Mouse (Mus musculus): Measurements from ENCODE around the gene Hist1h3i. TPM values are rescaled to one million over a fixed set of nuclear protein-coding genes. Genes with fewer than 3 reads are reported as not detected.
"Not testable (repeated sequence)": the region's sequence is repeated elsewhere in the genome, so short reads cannot be mapped to it uniquely, and the experiment has no call there.

Hist1h3i gene
- polyA plus RNA-seq, 1 experiment from 2014 or later: 192 TPM

DNA sequence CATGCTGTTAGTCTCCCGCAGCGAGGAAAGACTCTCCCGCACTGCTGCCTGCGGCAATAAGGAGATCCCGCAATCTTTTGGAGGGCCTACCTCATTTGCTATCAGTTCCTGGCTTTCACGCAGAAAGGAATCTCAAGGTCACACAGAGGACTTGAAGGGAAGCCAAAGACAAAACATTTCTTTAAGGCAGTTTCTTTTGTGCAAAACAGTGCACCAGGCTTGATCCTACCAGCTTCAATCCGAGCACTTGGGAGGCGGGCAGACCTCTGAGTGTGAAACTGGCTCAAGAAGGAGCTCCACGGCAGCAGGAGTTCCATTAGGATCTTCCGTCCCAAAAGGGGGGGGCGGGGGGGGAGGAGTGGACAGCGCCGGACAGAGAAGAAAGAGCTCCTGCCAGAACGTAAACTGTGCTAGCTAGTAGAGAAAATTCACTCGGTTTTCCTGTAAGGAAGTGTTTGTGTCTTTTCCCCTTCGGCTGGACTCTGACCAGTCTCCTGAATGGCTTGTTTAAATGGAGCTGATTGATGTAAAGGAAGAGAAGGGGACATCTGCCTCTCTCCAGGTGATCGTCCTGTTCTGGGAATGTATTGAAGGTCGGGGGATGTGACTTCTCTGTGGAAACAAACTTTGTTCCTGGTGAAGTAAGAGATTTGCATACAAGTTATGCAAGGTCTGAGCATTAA lies 7.6 kb upstream of the Hist1h3i start:
- no peak overlapping the region for H3K4me3 ChIP-seq
- 6% methylated on average over 17 of the region's 18 CpGs for WGBS

DNA sequence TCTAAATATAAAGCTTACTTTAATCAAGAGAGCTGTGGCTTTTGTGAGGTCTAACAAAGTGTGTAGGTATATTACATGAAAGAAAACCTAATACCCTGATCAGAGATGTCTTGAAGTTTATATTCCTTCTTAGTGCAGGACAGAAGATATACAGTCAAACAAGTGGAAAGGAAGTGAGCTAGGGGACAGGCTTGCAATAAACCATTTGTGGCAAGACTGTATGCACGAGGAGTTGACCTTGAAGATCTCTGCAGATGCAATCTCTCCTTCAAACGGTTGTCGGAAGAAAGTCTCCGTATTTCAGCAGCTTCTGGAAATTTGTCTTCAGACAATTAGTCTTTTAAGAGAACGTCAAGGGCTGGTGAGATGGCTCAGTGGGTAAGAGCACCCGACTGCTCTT lies 6.8 kb upstream of the Hist1h3i start:
- no peak overlapping the region for H3K9ac ChIP-seq
- no peak overlapping the region for H3K4me2 ChIP-seq
- no peaks in the 10 kb centered on the region for H3K27me3 ChIP-seq
- no peak overlapping the region for H3K4me3 ChIP-seq
- no peaks in the 10 kb centered on the region for H3K36me3 ChIP-seq (ENCODE audit: poor library complexity, severe bottlenecking)
- ATAC-seq: no peak
- H3K9me3 ChIP-seq (replicated peaks): no peaks in the 10 kb centered on the region
- peaks cover 33% of the 10 kb centered on the region for H3K4me1 ChIP-seq
- WGBS: 69% methylated on average over 6 of the region's 6 CpGs
- H3K27ac ChIP-seq: no peak overlapping the region

More for the DNA sequence above, 7.6 kb upstream of the Hist1h3i start:
- H3K36me3 ChIP-seq (ENCODE audit: poor library complexity, severe bottlenecking): no peaks in the 10 kb centered on the region
- peak overlapping the region; percentile 50 for H3K9ac ChIP-seq
- H3K4me2 ChIP-seq: peak overlapping the region; percentile 43
- ATAC-seq: no peak
- no peaks in the 10 kb centered on the region for H3K9me3 ChIP-seq (replicated peaks)
- no peaks in the 10 kb centered on the region for H3K27me3 ChIP-seq
- 0 out of 2 replicates have a peak overlapping the region, but pooled peaks have one; percentile 10 for H3K27ac ChIP-seq
- H3K4me1 ChIP-seq: peaks cover 29% of the 10 kb centered on the region

DNA sequence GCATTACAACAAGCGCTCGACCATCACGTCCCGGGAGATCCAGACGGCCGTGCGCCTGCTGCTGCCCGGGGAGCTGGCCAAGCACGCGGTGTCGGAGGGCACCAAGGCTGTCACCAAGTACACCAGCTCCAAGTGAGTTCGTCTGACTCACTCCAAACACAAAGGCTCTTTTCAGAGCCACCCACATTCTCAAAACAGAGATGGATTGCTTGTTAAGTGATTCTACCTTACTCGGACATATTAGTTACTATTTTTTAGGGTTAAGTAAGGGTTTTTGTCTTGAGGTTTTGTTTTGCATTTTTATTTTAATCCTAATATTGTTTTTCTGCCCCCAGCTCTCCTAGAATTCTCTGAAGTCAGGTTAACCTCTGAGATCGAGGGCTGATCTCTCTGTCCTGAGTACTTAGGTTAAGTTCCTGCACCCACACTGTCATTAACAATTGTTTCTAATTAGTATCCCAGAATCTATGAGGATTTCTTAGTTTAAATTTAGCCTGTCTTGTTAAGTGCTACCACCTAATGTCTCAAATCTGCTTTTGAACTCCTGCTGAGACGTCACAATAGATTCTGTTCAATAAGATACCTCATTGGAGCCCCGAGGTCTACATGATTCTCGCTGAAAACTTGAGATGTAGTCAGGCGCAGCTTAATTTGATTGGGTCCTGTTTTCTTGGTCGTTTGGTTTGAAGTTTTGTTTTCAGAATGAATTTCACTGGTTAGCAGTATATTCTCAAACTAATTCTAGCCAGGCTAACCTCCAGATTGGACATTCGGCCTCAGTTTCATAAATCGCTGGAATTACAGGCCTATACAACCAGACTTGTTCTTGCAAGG lies 4.8 kb upstream of the Hist1h3i start:
- no peaks in the 10 kb centered on the region for H3K9me3 ChIP-seq (replicated peaks)
- H3K9ac ChIP-seq: peak overlapping the region; percentile 48
- no peaks in the 10 kb centered on the region for H3K27me3 ChIP-seq
- no peaks in the 10 kb centered on the region for H3K36me3 ChIP-seq (ENCODE audit: poor library complexity, severe bottlenecking)
- H3K4me1 ChIP-seq: peaks cover 43% of the 10 kb centered on the region
- peak overlapping the region; percentile 87 for H3K27ac ChIP-seq
- peak overlapping the region; percentile 39 for H3K4me3 ChIP-seq
- WGBS: 7% methylated on average over 17 of the region's 21 CpGs
- peak; percentile 6; the same call in 1 of the 2 replicates for ATAC-seq
- H3K4me2 ChIP-seq: peak overlapping the region; percentile 62

DNA sequence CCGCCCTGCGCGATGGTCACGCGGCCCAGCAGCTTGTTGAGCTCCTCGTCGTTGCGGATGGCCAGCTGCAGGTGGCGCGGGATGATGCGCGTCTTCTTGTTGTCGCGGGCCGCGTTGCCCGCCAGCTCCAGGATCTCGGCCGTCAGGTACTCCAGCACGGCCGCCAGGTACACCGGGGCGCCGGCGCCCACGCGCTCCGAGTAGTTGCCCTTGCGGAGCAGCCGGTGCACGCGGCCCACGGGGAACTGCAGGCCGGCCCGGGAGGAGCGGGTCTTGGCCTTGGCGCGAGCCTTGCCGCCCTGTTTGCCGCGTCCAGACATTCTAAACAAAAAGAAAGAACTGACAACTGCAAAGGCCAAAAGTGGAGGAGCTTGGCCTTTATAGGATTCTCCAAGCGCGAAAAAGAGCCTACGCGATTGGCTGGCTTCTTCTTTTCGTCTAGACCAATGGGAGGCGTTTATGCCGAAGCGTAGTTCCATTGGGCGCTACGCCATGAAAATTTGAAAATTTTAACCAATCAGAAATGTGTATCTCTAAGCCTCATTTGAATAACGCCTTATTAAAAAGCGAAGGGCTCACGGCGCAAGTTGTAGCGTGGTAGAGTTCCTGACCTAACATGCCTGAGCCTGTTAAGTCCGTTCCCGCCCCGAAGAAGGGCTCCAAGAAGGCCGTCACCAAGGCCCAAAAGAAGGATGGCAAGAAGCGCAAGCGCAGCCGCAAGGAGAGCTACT lies 3.9 kb upstream of the Hist1h3i start, which contains the start of the genes Hist1h2an and Hist1h2bp:
Gene Hist1h2an, minus strand, starts transcription at position 320 of the 731 bp plus-strand sequence.
Gene Hist1h2bp, plus strand, starts transcription at position 563 of the 731 bp plus-strand sequence.
- not testable (repeated sequence) for H3K27me3 ChIP-seq; H3K36me3 ChIP-seq (ENCODE audit: poor library complexity, severe bottlenecking); H3K9me3 ChIP-seq (replicated peaks)
- peak within 1 kb of the TSS; percentile 69 for H3K9ac ChIP-seq
- peak; percentile 94 for ATAC-seq
- H3K27ac ChIP-seq: peak within 1 kb of the TSS; percentile 90
- H3K4me1 ChIP-seq: peaks cover 50% of the 10 kb centered on the region
- peak within 1 kb of the TSS; percentile 62 for H3K4me2 ChIP-seq
- WGBS: under 1% methylated on average over 40 of the region's 63 CpGs
- peak within 1 kb of the TSS; percentile 39 for H3K4me3 ChIP-seq

DNA sequence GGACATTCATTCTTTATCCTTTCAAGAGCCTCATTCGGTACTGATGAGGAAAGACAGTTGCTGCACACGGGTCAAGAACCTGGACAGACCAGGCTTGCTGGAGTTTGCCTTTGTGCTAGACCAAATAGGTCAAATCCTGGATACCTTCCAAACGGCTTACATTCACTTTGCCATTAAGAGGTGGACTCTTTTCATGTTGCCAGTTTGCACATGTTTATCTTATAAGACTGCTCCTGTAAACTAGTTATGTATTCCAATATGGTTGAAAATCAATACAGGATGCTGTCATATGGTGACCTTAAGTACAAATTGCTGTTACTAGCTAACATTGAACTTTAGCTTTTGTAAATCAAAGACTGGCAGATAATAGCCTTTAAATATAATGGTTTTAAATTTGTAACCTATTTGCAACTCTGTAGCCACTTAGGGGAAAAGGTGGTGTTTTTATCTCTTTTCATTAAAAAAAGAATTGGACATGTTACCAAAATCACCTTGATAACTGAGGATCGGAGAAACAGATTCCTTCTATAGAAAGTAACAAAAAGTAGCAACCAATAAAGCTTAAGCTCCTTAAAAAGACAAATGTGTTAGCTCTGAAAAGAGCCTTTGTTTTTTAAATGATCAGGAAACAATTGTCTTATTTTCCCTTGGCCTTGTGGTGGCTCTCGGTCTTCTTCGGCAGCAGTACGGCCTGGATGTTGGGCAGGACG lies 3.2 kb upstream of the Hist1h3i start:
- H3K9ac ChIP-seq: peak overlapping the region; percentile 69

DNA sequence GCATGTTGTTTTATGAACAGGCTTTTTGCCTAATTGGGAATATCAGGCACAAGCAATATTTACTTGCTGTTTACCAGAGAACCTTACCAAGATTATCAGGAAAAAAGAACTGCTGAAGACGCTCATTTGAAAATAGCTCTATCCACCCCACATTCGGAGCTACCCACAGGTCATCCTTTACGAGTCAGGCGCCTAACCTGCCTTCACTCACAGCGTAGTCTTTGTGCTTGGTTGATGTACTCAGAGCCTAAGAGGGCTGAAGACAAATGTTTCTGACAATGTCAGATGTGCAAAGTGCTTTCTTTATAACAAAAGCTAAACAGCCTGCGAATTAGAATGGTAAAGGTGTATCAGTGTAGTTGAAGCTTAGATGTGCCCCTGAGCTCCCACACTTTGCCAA lies 1.1 kb upstream of the Hist1h3i start:
- 17% methylated on average over 6 of the region's 6 CpGs for WGBS
- peaks cover 59% of the 10 kb centered on the region for H3K4me1 ChIP-seq

More for the DNA sequence above, 3.2 kb upstream of the Hist1h3i start:
- Histone ChIP-seq H3K9me3 (replicated peaks) (no peaks in the 10 kb centered on the region), H3K4me3 (peak overlapping the region; percentile 39), H3K27ac (peak overlapping the region; percentile 90), H3K4me1 (peaks cover 51% of the 10 kb centered on the region), H3K27me3 (no peaks in the 10 kb centered on the region), H3K36me3 (ENCODE audit: poor library complexity, severe bottlenecking) (no peaks in the 10 kb centered on the region), H3K4me2 (peak overlapping the region; percentile 62)
- no peak for ATAC-seq
- WGBS: 3% methylated on average over 8 of the region's 8 CpGs

DNA sequence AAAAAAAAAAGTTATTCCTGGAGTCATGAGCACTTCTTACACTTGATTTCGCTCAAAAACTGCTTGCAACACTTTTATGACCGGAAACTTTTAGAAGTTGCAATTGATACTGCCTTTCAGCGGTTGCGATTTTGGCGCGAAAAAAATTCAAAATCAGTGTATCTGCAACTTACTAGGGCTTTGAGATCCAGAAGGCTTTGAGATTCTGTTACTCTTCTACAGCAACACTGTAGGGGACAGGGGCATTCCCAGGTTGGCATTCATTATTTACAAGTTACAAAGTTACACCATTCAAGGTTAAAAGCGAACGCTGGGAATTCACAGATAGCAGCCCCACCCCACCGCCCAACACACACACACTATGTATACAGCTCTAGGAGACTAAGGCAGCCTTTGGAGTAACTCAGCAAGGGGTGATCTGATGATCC lies 578 bp upstream of the Hist1h3i start:
- Histone ChIP-seq H3K9ac (peak overlapping the region; percentile 53), H3K4me2 (peak overlapping the region; percentile 76), H3K4me3 (peak overlapping the region; percentile 46), H3K36me3 (ENCODE audit: poor library complexity, severe bottlenecking) (no peaks in the 10 kb centered on the region), H3K9me3 (replicated peaks) (no peaks in the 10 kb centered on the region), H3K27ac (peak overlapping the region; percentile 83), H3K4me1 (peaks cover 58% of the 10 kb centered on the region), H3K27me3 (no peaks in the 10 kb centered on the region)
- ATAC-seq: no peak
- 3% methylated on average over 9 of the region's 9 CpGs for WGBS

More for the DNA sequence above, 1.1 kb upstream of the Hist1h3i start:
- peak overlapping the region; percentile 53 for H3K9ac ChIP-seq
- H3K4me2 ChIP-seq: peak overlapping the region; percentile 76
- H3K27ac ChIP-seq: peak overlapping the region; percentile 83
- H3K9me3 ChIP-seq (replicated peaks): no peaks in the 10 kb centered on the region
- no peaks in the 10 kb centered on the region for H3K36me3 ChIP-seq (ENCODE audit: poor library complexity, severe bottlenecking)
- ATAC-seq: no peak
- H3K4me3 ChIP-seq: 0 out of 2 replicates have a peak overlapping the region, but pooled peaks have one; percentile 46
- H3K27me3 ChIP-seq: no peaks in the 10 kb centered on the region

DNA sequence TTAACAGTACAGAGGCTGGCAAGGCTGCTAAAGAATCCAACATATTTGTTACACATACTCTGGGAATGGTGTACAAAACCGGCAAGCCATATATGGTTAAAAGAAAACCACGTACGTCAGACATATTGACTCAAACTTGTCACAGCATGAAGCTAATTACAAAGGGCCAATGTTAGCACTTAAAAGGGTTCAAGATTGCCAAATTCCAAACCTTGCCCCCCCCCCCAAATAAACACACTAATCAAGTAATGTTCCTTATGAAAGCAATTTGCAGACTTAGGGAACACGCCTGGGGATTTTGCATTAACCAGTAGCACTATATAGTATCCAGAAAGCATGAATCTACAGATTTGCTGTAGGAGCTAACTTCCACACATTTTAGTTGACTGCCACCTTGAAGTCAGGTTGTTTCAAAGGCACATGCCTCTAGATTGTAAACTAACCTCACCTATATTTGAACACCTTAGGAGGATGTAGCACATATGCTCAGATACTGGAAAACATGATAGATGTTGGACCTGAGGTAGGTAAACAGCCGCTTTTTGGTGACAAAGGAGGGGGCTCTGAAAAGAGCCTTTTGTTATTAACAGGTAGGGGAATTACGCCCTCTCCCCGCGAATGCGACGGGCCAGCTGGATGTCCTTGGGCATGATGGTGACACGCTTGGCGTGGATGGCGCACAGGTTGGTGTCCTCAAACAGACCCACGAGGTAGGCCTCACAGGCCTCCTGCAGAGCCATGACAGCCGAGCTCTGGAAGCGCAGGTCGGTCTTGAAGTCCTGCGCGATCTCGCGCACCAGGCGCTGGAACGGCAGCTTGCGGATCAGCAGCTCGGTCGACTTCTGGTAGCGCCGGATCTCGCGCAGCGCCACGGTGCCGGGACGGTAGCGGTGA lies 562 bp downstream of the Hist1h3i start:
- H3K4me2 ChIP-seq: peak overlapping the region; percentile 76
- not testable (repeated sequence) for ATAC-seq; H3K9me3 ChIP-seq (replicated peaks); H3K36me3 ChIP-seq (ENCODE audit: poor library complexity, severe bottlenecking); H3K27me3 ChIP-seq
- H3K4me3 ChIP-seq: peak overlapping the region; percentile 46
- under 1% methylated on average over 21 of the region's 35 CpGs for WGBS
- H3K9ac ChIP-seq: peak overlapping the region; percentile 79
- H3K4me1 ChIP-seq: peaks cover 57% of the 10 kb centered on the region
- H3K27ac ChIP-seq: peak overlapping the region; percentile 93

DNA sequence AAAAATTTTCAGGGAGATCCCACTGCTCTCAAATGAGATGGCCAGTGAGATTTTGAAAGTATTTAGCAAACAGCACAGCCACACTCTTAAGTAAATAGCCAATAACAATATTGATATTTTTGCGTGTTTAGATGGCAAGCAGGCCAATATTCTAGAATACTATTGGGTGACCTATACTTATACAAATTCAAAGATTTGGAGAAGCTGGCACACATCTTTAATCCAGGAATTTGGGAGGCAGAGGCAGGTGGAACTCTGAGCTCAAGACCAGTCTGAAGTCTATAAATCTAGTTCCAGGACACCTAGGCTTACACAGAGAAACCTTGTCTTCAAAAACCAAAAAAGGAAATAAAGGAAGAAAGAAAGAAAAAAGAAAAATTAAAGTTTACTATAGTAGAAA lies 1.5 kb downstream of the Hist1h3i start:
- H3K36me3 ChIP-seq (ENCODE audit: poor library complexity, severe bottlenecking): no peaks in the 10 kb centered on the region
- no peaks in the 10 kb centered on the region for H3K27me3 ChIP-seq
- H3K4me2 ChIP-seq: no peak overlapping the region
- ATAC-seq: no peak
- no peaks in the 10 kb centered on the region for H3K9me3 ChIP-seq (replicated peaks)
- no peak overlapping the region for H3K9ac ChIP-seq
- H3K4me3 ChIP-seq: no peak overlapping the region
- peaks cover 57% of the 10 kb centered on the region for H3K4me1 ChIP-seq
- WGBS: 93% methylated on average over 1 of the region's 1 CpGs
- no peak overlapping the region for H3K27ac ChIP-seq

DNA sequence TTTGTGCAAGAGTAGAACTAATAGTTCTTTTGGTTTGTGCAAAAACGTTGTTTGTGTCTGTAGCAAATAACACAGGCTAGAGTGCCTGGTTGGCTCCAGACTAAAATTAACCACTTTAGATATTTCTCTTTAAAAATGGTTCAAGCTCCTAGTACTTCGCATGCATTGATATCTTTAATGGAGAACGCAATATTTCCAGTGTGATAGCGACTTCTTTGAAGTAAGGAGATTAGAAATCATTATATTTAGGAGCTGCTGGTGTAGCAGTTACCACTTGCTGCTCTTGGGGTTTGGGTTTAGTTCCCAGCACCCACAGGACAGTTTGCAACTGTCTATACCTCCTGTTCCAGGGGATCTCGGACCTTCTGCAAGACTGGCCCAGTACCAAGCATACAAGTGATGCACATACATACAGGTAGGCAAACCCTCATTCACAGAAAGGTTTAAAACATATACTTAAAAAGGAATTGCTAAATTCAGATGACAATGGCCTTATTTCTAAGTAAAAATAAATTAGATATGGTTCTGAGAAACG lies 2.1 kb downstream of the Hist1h3i start:
- Histone ChIP-seq H3K4me3 (peak overlapping the region; percentile 53), H3K9ac (peak overlapping the region; percentile 92; the same call in 1 of the 2 replicates), H3K27me3 (no peaks in the 10 kb centered on the region), H3K4me1 (peaks cover 52% of the 10 kb centered on the region), H3K27ac (peak overlapping the region; percentile 97), H3K4me2 (peak overlapping the region; percentile 91), H3K9me3 (replicated peaks) (no peaks in the 10 kb centered on the region), H3K36me3 (ENCODE audit: poor library complexity, severe bottlenecking) (no peaks in the 10 kb centered on the region)
- WGBS: 51% methylated on average over 6 of the region's 6 CpGs
- no peak for ATAC-seq

Measured in forebrain, embryonic 13.5 days (tissue).